Mouse (Mus musculus) ES-E14 (cell line): Measurements from ENCODE around the gene Rtp2. TPM values are rescaled to one million over a fixed set of nuclear protein-coding genes. Genes with fewer than 3 reads are reported as not detected.

Experiments
- DNase-seq: peaks from one replicate; pipeline ENCODE4 v3.0.0-alpha.2; 2013; ENCODE audit warnings: low read depth, low spot score
- H3K27ac ChIP-seq: 2 replicates; pipeline ENCODE4 v1.5.1; 2012; ENCODE audit warnings: low read depth, mild to moderate bottlenecking, low read length, moderate library complexity, mixed read lengths; ENCODE audit not compliant: poor library complexity, insufficient read depth, severe bottlenecking
- H3K36me3 ChIP-seq: 2 replicates; pipeline ENCODE4 v1.6.1; 2012; ENCODE audit warnings: mild to moderate bottlenecking, low read length, moderate library complexity, mixed read lengths; ENCODE audit not compliant: control insufficient read depth, poor library complexity, insufficient read depth, severe bottlenecking
- H3K4me1 ChIP-seq, 2 experiments: fragments of 150-350 bp in 1 of 2; sonication (generic) in 1 of 2; 2 replicates each; pipeline ENCODE4 v1.6.1; 2012; ENCODE audit warnings: low read length in 2 of 2, mild to moderate bottlenecking in 1 of 2, mixed read lengths in 1 of 2; ENCODE audit not compliant: control insufficient read depth in 2 of 2, insufficient read depth in 2 of 2, poor library complexity in 1 of 2
- H3K4me3 ChIP-seq, 2 experiments: fragments of 150-350 bp in 1 of 2; sonication (generic) in 1 of 2; 2 replicates each; pipeline ENCODE4 v1.5.1; 2012; ENCODE audit warnings: low read length in 2 of 2, low read depth in 1 of 2, mild to moderate bottlenecking in 1 of 2, mixed read lengths in 1 of 2; ENCODE audit not compliant: insufficient read depth in 1 of 2, poor library complexity in 1 of 2, severe bottlenecking in 1 of 2
- H3K9ac ChIP-seq: 2 replicates; pipeline ENCODE4 v1.6.1; 2012; ENCODE audit warnings: low read depth, mild to moderate bottlenecking, low read length, mixed read lengths; ENCODE audit not compliant: poor library complexity, insufficient read depth, severe bottlenecking
- H3K9me3 ChIP-seq: fragments of 150-350 bp; sonication (generic); 2 replicates; pipeline ENCODE4 v1.6.1; 2012; ENCODE audit warnings: low read depth, mild to moderate bottlenecking, low read length; ENCODE audit not compliant: control insufficient read depth, insufficient read depth
- CHD2 ChIP-seq: IDR thresholded peaks from 2 replicates; pipeline ENCODE4 v1.6.1; 2014; ENCODE audit warnings: mild to moderate bottlenecking, low read depth, low read length, inconsistent platforms
- HCFC1 ChIP-seq: IDR thresholded peaks from 2 replicates; pipeline ENCODE4 v1.6.1; 2012; ENCODE audit warnings: low read length, inconsistent platforms, borderline replicate concordance; ENCODE audit not compliant: insufficient read depth
- MAFK ChIP-seq: IDR thresholded peaks from 2 replicates; pipeline ENCODE4 v1.6.1; 2014; ENCODE audit warnings: mild to moderate bottlenecking, low read depth, low read length, inconsistent platforms; ENCODE audit not compliant: insufficient read depth
- ZC3H11A ChIP-seq: IDR thresholded peaks from 2 replicates; pipeline ENCODE4 v1.6.1; 2012; ENCODE audit warnings: low read depth, mild to moderate bottlenecking, inconsistent platforms, low read length, borderline replicate concordance
- ZNF384 ChIP-seq: IDR thresholded peaks from 2 replicates; pipeline ENCODE4 v1.6.1; 2012; ENCODE audit warnings: low read depth, low read length, inconsistent platforms
- in situ Hi-C, 2 experiments: fragments of 600-800 bp; cut with MboI; formaldehyde crosslinking; loops; one replicate each; pipeline ENCODE4 v1.15.1; 2025; ENCODE audit warnings: low sequenced_read_pairs in 2 of 2, inconsistent platforms in 1 of 2; ENCODE audit not compliant: unreplicated experiment in 2 of 2
- total RNA-seq: library from RNA; depleted of rRNA; stranded (reverse); fragments of 300-350 nt; gene quantifications from 2 replicates; pipeline ENCODE4 v1.2.3, GENCODE M21; 2012

Gene Rtp2
- total RNA-seq, 1 experiment: 0.18 TPM

- H3K36me3 ChIP-seq: peaks cover 3% of the 10 kb centered on the region; the same call in 1 of the 2 replicates
- TF ChIP-seq HCFC1: no peak
- TF ChIP-seq ZC3H11A: no peak
- no peak for TF ChIP-seq MAFK
- TF ChIP-seq ZNF384: no peak
- TF ChIP-seq CHD2: no peak
- H3K9me3 ChIP-seq: 0 out of 2 replicates have a peak, but pooled peaks cover 4% of the 10 kb centered on the region
Measured at GRCm38 (mm10) chr16:23901411-23901810, 30.8 kb downstream of the Rtp2 start.

GRCm38 (mm10) chr16:23900061-23900460, 32.1 kb downstream of the Rtp2 start:
- TF ChIP-seq CHD2: no peak
- in situ Hi-C loops: no loop called here
- Histone ChIP-seq H3K4me1 (peaks cover 2 to 8% of the 10 kb centered on the region in 2 experiments; a peak in 1 of 4 replicates), H3K27ac (no peak overlapping the region), H3K9ac (no peak overlapping the region), H3K36me3 (no peaks in the 10 kb centered on the region), H3K9me3 (no peaks in the 10 kb centered on the region), H3K4me3 (no peak overlapping the region)
- DNase-seq: no peak

More at GRCm38 (mm10) chr16:23901411-23901810, 30.8 kb downstream of the Rtp2 start:
- peaks cover 2 to 8% of the 10 kb centered on the region in 2 experiments; a peak in 1 of 4 replicates for H3K4me1 ChIP-seq
- no peak for DNase-seq
- H3K4me3 ChIP-seq: no peak overlapping the region
- no peak overlapping the region for H3K27ac ChIP-seq
- in situ Hi-C loops: no loop called here
- no peak overlapping the region for H3K9ac ChIP-seq

- in situ Hi-C loops: loop anchor here in 1 of 2 experiments (10.0 kb wide), 2 partner anchors 354 to 444 kb away; no protein-coding TSS in a partner anchor
- H3K9ac ChIP-seq: no peak overlapping the region
- no peaks in the 10 kb centered on the region for H3K9me3 ChIP-seq
- H3K27ac ChIP-seq: no peak overlapping the region
- TF ChIP-seq ZNF384: no peak
- peak; percentile 51; the same call in 1 of the 2 replicates for TF ChIP-seq ZC3H11A
- no peak overlapping the region for H3K4me3 ChIP-seq
- peak; percentile 87 for DNase-seq
- H3K36me3 ChIP-seq: no peaks in the 10 kb centered on the region
- H3K4me1 ChIP-seq: peaks cover 2 to 8% of the 10 kb centered on the region in 2 experiments; a peak in 1 of 4 replicates
Measured at GRCm38 (mm10) chr16:23898840-23899239, 33.4 kb downstream of the Rtp2 start.

GRCm38 (mm10) chr16:23897984-23898586, 34.1 kb downstream of the Rtp2 start:
- Histone ChIP-seq H3K9me3 (no peaks in the 10 kb centered on the region), H3K4me3 (no peak overlapping the region), H3K9ac (peak overlapping the region; percentile 7; the same call in 1 of the 2 replicates), H3K36me3 (no peaks in the 10 kb centered on the region), H3K27ac (no peak overlapping the region), H3K4me1 (peaks cover 2 to 8% of the 10 kb centered on the region in 2 experiments; a peak in 1 of 4 replicates)
- no peak for DNase-seq
- in situ Hi-C loops: loop anchor here in 1 of 2 experiments (10.0 kb wide), 2 partner anchors 353 to 443 kb away; no protein-coding TSS in a partner anchor
- TF ChIP-seq HCFC1 (no peak), ZC3H11A (peak; percentile 35; the same call in 1 of the 2 replicates)

GRCm38 (mm10) chr16:23897486-23897885, 34.7 kb downstream of the Rtp2 start:
- no peaks in the 10 kb centered on the region for H3K36me3 ChIP-seq
- peaks cover 2 to 8% of the 10 kb centered on the region in 2 experiments; a peak in 1 of 4 replicates for H3K4me1 ChIP-seq
- H3K27ac ChIP-seq: no peak overlapping the region
- in situ Hi-C loops: loop anchor here in 1 of 2 experiments (10.0 kb wide), 2 partner anchors 353 to 443 kb away; no protein-coding TSS in a partner anchor
- no peak overlapping the region for H3K9ac ChIP-seq
- DNase-seq: no peak
- no peak overlapping the region for H3K4me3 ChIP-seq
- no peaks in the 10 kb centered on the region for H3K9me3 ChIP-seq
- TF ChIP-seq ZC3H11A (no peak), ZNF384 (no peak), HCFC1 (no peak)
